Mouse (Mus musculus) right cerebral cortex, postnatal 14 days (tissue): ENCODE results near the gene Ddx11.
"Not testable (repeated sequence)": the region's sequence is repeated elsewhere in the genome, so short reads cannot be mapped to it uniquely, and the experiment has no call there.

Experiments
- DNase-seq: peaks from one replicate; pipeline ENCODE4 v3.0.0; 2022

Ddx11 gene

DNA sequence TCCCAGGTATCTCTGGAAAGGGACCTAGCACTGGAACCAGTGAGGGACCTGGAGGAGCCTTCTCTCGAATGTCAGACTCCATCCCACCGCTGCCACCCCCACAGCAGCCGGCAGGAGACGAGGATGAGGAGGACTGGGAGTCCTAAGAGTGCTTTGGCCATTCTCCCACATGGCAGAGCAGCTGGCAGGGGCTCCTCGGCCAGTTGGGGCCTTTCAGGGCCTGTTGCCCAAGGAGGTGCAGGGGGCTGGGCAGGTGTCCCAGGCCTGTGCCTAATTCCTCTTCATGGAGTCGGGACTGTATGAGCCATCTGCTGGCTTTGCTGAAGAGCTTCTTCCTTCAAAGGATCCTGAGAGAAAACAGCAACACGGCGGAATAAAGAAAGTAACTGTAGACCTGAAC lies 4.3 kb upstream of the Ddx11 start:
- DNase-seq, result no peak

DNA sequence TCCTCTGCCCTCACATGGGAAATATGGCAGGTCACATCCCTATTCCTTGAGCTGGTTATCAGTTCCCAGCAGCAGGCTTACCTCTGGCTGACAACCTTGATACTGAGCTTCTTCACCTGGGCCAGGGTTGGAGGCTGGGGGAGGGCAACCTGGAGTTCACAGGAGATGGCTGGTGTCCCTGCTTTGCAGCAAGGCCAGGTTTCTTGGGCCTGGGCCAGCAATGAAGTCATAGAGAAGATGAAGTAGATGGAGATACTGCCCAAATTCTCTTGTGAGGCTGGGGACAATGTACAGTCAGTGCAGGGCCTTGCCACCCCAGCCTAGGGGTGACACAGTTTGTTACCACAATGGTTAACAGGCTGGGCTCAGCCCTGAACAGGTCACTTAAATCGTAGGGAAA lies 2.6 kb upstream of the Ddx11 start:
- no peak for DNase-seq

DNA sequence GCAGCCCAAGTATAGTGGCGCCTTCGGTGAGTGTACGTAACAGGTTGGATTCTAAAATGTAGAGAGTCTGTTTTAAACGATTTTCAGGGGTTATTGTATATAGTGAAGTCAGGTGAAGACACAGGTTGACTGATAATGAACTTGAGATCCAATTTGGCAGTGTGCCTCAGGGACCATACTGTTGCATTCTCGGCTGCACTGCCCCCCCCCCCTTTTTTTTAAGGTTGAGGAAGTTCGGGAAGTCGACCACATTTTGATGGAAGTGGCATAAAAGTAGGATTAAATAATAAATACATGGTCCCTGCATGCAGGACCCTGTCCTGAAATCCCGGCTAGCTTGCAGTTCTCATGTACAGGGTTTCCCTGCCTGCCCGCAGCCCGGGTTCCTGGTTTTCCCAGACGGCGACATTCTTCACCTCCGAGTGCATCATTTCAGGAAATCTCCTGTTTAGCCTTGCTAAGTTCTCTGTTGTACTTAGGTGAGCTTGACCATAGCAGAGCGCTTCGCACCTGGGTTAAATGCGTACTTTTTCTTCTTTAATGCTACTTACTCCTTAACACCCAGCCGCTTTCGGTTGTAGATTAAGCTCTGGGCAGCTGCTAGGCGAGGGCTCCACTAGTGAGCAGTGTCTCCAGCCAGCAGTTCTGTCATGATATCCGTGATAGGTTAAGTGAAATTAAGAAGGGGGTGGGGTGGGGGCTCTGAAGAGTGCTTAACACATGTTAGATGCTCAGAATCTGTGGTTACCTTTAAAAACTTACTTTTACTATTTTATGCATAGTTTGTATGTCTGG lies 693 bp downstream of the Ddx11 start:
- no peak for DNase-seq

DNA sequence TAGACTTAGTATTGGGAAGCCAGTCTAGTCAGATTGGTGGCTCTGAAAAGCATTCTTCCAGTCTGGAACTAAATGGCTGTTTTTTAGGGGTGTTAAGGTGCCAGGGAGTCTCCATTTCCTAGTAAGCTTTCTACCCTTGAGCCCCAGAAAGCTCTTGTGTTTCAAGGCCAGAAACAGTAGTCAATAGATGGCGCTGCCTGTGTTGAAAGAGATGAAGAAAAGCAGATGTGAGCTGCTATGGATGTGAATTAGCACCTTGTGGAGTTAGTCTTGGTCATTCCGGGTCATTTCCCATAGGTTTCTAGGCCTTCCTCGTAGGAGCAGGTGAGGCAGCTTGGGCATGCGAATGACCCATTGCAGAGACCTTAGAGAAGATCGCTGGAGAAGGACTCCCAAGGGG lies 1.9 kb downstream of the Ddx11 start:
- DNase-seq, result no peak

DNA sequence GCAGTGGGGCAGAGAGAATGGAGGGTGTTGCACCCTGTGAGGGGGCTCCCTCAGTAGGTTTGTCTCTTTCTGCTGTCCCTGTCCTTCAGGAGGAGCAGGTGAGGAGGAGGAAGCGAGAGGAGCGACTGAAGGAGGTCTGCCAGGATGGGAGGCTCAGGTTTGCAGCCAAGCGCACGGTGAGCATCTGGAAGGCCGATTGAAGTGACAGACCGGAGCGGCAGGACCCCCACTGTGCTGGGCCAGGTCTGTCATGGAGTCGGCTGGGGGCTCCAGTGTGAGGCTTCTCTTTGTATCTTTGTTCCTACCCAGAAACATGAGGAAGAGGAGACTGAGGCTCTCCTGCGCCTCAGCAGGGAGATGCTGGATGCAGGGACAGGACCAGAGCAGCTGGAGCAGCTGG lies 7.1 kb downstream of the Ddx11 start:
- no peak for DNase-seq

DNA sequence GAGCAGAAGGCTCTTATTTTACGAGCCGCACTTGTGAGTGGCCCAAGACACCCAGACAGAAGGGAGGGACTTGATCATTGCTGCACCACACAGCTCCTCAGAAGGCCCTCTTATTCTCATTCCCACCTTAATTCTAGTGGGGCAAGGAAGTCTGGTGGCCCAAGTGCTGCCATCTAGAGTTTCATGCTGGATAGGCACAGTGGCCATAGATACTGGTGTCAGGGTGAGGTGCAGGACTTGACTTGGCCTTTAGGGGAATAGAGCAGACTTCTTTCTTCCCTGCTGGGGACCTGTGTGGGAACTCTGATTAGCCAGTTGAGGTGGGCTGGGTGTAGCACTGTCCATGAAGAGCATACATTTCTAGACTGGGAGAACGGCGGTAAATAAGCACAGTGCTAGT lies 7.9 kb downstream of the Ddx11 start:
- no peak for DNase-seq

DNA sequence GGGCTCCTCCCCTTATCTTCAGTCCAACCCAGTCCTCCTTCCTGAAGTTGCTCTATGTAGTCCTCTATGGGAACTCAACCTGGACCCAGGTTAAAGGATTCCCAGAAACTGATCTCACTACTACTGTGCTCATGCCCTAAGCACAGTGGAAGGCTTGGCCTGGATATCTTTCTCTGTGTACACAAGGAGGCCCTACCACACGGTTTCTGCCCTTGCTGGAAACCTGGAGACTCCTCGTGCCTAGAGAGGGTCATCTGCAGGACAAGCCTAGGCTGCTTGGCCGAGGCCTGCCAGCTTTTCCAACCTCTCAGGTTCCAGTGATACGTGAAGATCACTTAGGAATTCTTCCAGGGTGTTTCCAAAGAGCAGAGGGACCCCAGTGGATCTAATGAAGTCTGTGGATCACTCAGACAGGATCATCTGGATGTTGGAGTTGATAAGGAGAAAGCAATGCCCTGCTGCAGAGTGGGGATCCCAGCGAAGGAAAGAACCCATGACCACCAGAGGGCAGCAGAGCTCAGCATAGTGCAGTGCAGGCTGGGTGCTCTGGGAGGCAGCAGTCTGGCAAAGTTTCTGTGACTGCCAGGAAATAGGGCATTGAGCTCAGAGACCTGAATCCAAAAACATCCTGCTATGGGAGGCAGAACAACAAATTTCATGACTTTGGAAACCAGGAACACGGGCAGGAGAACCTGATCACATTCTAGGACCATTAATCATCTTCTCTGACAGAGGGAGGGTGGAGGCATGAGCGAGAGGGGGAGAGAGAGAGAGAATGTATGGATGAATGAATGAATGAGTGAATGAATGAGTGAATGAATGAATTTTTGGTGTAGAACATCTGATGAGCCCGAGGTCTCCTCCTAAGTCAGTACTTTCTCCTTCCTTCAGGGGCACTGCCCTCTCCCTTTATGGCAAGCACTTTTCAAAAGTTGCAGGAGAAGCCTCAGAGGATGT lies 29.7 kb downstream of the Ddx11 start:
- DNase-seq, result not testable (repeated sequence)

DNA sequence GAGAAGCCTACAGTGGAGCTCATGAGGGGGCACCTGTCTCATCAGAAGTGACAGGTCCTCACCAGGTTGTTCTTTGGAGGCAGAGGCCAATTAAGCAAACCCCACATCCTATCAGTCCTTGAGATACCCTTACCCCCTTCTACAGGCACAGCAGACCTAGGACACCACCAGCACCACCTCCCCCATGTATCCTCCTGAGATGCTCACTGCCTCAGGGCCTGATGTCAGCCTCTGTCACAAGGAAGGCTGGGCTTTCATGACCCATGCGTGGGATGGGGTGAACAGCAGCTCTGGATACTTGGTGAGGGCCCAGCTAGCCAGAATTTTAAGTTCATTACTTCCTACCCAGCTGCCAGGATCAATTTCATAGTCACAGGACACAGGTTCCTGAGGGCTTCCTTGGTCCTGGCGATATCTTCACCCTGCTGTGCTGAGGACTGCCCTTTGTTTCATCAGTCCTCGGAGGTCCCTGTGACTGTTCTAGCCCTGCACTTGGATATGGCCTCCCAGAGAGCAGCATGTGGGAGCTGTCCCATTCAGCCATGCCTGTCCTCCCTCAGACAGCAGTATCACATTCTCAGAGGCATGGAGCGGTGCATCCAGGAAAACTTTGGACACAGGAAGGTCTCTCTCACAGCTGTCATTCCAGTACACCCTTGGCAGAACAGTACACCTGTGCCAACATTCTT lies 30.6 kb downstream of the Ddx11 start:
- DNase-seq, result not testable (repeated sequence)

DNA sequence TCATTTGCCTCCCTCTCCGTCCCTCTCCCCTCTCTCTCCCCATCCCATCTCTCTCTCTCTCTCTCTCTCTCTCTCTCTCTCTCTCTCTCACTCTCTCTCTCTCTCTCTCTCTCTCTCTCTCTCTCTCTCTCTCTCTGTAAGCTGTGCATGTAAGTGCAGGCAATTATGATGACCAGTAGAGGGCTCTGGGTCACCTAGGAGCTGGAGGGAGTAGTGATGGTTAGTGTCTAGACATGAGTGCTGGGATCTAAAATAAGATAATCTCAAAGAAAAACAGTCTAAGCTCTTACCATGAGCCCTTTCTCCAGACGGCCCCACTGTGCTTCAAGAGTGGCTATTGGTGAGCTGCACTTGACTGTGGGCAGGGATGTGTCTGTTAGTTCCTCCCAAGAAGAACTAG lies 31.6 kb downstream of the Ddx11 start:
- no peak for DNase-seq

DNA sequence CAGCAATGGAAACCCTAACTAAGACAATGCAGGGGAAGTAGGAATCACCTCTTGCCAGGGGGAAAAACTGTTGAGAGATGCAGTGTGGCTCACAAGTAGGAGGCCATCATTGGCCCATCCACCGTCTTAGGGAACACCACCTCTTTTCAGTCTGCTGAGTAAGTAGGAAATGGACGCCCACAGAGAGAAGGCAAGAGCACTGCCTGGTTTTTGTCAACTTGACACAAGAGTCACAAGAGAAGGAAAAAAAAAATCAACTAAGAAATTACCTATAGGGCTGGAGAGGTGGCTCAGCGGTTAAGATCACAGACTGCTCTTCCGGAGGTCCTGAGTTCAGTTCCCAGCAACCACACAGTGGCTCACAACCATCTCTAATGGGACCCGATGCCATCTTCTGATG lies 35.0 kb downstream of the Ddx11 start:
- DNase-seq, result no peak

DNA sequence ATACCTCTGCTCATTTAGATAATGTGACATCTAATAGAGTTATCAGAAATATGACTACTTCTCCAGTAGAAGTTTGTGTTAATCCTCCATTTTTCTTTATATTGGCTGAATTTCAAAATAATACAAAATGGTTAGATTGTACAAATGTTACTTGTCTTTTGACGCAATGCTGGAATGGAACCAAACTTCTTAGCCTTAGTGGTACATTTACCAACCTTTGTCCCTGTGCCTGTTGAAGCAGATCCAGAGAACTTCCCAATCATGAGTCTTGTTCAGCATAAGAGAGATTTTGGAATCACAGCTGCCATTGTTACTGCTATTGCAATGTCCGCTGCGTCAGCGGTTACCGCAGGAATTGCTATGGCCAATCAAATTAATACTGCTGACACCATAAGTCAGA lies 43.8 kb downstream of the Ddx11 start:
- not testable (repeated sequence) for DNase-seq

DNA sequence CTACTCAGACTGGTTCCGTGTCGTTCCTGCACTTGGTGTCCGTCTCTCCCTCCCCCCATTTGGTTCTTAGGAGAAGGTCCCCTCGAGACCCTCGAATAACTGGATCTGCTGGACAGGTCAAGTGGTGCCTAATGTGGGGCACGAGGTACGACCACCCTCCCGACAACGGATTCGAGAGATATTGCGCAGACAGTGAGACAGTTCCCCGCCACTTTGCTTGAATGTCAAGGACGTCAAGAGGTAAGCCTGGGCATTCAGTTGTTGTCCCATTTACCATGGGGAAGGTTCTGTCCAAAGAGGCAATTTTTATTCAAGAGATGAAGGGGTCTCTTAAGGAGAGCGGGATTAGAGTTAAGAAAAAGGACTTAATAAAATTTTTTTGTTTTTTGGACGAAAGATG lies 47.7 kb downstream of the Ddx11 start:
- not testable (repeated sequence) for DNase-seq

DNA sequence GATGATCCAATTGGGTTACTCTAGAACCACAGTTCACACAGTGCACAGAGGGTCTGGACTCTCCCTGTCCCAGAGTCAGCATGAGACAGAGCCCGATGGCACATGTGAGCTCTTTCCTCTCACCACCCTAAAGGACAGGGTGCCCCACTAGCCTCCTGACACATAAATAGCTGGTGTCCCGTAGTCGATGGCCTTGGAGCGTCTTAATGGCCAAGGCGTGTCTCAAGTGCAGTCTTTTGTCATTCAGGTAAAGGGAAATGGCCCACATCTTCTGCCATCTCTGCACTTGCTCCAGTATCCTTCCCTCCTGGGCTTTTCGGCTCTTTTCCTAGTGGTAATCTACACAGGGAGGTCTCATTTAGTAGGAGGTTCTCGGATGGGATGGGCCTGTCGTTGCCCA lies 67.3 kb downstream of the Ddx11 start:
- DNase-seq, result no peak

DNA sequence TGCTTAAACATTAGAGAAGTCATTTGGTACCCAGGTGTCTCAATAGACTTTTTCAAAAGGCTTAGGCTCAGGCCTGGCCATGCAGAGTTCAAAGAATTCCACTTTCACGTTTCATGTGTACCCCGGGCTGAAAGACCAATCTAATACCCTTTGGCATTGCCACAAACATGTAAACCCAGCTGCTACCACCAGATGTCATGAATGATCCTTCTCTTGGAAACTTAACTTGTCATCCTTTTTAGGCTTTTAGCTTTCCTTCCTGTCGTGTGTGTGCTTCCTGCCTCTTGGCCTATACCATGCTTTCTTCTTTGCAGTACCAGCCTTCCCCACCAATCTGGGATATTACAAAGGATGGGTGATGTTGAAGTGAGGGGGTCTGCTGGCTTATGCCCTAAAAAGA lies 73.7 kb downstream of the Ddx11 start:
- no peak for DNase-seq
